Mouse (Mus musculus) layer of hippocampus, postnatal 14 days (tissue): ENCODE results near the gene Lrmda. TPM values are rescaled to one million over a fixed set of nuclear protein-coding genes. Genes with fewer than 3 reads are reported as not detected.
A peak's percentile ranks its signal among the peaks of the same experiment; 100 is the strongest.

ENCODE experiments used
- DNase-seq, 2 experiments: peaks; one replicate each; pipeline ENCODE4 v3.0.0; 2021 to 2022; ENCODE audit warnings: low spot score in 2 of 2, mixed read lengths in 1 of 2
- total RNA-seq, 2 experiments: library from RNA; stranded (reverse); gene quantifications; 2 replicates each; pipeline ENCODE4 v1.2.3; 2021

Lrmda gene
- total RNA-seq, 2 experiments from 2014 or later, result 0.95 TPM; not detected in 1

DNA sequence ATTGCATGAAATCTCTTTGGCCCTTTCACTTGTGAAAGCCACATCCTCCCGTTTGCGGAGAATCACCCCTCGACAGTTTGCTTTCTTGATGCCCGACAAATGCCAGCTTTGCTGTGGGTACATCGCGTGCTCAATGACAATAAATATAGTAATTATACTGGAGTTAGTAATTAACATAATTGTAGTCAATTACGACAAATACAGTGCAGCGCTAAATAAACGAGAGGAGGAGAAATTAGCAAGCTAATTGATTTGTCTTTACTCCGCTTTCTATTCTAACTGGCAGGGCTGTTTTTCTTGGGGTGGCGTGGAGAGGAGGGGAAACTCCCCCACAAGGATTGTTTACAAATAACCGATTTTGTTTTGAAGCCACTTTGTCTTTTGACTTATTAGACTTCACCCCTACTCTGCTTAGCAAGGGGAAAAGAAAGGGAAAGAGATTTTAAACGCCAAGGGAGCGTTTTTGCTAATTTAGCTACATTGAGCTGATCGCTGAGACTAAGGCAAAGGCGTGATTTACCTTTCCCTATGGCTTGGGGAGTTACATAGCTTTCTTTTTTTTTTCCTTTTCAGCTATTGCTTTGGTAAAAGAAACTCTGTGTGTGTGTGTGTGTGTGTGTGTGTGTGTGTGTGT, 18.1 kb downstream of the Lrmda start:
- DNase-seq, result no peak

DNA sequence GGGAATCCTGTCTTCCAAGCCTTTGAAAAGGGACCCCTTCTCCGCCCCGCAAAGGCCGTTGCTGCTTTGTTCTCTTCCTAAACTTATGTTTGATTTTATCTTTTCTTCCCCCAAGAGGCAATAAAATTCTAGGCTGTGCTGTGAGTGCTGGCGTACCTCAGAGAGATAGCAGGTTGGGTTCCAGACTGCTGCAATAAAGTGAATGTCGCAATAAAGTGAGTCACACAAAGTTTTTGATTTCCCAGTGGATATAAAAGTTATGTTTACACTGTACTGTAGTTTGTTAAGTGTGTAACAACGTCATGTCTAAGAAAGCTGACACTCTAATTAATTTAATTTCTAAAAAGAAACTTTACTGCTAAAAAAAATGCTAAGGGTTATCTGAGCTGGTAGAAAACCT, 22.6 kb downstream of the Lrmda start:
- DNase-seq, result no peak

DNA sequence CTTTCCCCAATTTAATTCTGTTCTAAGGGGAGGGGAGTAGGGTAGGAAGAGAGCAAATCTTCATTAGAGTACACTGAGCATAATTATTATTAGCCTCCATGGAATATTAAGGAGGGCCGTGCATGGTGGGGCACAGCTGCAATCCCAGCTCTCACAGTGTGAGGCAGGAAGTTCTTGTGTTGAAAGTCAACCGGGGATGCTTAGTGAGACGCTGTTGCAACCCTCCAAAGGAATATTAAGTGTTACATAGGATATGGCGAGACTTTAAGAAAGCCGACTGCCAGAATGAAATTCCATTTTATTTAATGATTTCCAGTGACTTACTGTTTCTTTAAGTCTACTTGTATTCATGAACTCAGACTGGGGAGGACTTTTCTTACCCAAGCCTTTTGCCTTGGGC, 23.9 kb downstream of the Lrmda start:
- DNase-seq, result no peak

DNA sequence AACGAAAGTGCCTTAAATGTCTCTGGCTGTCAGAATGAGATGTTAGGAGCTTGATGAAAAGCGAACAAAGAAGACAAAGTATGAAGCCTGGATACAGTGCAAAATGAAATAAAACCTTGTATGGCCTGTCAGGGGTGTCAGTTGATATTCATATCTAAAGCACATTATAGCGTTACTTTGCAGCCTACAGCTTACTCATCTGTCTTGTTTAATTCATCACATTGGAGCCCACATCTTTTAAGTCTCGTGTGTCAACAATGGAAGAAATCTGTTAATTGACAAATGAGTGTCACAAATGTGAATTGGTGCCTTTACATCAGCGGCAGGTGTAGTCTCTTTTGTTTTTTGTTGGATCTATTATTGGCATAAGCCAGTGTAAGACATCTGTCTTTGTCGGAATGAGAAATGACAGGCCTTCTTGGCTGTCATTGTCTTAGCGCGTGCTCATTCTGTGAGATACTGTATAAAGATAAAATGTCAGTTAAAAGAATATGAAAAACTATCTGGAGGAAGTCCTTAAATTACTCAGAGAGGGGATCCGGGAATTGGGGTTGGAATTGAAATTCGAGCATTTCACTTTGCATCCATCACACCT, 26.8 kb downstream of the Lrmda start:
- no peak for DNase-seq

DNA sequence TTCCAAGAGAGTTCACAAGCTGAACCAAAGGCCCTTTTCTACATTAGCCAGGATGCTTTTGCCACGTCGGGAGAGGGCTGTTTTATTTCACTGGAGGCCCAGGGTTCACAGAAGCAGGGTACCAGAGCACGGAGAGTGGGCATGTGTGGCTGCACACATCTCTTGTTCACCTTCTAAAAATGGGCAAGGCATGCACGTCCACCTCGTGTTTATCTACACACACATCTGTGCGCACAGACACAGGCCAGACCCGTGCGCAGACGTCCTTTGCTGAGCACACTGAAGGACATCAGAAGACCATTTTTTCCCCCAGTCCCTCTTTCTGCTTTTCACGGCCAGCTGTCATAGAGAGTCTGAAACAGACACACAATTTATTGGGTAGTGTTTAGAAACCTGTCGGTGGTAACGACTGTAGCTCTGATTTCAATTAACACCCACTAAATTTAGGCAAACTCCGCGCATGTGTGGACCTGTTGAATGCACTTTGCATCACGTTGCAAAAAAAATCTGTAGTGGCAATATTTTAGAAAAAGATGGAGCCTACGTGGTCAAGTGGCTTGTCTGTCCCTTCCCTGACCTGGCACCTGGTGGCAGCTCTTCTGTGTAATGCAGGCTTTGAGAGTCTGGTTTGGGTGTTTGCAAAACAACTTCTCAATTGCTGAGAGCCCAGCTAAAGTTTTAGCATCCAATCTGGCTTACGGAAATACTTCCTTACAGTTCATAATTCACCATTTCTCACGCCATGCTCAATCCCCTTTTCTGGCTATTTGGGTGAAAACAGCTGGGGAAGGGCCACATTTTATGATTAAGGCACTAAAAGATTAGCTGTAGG, 28.8 kb downstream of the Lrmda start:
- no peak for DNase-seq

DNA sequence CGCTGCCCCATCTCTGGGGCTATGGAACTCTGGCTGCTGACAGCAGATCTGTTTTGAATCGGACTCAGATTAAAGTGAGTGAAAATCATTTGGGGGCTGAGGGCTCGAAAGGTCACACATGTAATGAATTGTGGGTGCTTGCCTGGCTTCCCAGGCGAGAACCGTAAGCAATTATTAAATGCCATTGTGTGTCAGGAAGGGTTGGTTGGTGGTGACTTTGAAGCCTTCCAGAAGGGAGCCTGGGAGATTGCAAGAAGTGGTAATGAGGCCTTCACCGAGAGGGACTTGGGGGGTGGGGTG, 29.3 kb downstream of the Lrmda start:
- no peak for DNase-seq

DNA sequence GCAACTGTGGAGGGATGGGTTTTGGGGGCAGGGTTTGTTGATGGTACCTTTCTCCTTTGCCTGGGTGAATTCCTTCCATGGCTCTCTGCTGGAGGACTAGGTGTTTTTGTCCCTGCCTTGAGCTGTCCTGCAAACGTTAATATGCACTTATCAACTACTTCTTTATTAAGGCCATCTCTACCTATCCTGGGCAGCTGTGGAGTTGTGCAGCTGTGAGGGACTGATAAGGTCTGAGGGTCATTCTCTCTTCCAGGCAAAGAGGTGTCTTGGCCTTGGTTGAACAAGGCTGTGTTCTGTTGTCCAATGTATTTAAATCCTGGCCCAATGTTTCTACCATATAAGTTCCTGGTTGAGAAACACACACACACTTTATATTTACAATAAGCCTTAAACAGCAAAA, 29.8 kb downstream of the Lrmda start:
- DNase-seq, result no peak

DNA sequence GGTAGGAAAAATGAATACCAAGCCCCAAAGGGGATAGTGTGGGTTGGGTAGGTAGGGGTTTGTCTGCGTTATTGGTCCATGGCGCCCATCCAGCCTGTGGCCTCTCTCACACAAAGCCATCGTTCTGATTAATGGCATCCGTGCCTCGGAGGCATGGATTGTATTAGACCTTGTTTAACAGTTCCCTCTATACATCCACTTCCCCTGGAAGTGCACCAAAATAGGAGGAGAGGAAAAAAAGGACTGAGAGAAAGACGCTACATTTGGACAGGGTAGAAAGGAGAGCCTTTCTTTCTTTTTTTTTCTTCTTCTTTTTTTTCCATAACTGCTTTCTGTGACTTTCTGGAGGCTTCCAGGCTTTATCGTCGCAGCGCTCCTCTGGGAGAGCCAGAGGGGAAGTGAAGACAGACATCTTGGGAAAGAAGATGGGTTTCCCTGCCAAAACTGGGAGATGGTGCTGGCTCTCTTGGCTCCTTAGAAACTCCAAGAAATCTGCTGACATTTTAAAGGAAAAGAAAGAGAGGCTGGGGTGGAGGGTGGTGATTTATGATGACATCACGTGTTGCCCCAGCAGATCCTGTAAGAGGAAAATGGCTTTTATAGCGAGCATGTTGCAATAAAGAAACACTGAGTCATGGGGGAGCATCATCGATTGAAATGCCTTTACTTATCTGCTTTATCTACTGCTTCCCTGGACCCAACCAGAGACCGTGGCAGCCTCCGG, 32.6 kb downstream of the Lrmda start:
- DNase-seq, result no peak

DNA sequence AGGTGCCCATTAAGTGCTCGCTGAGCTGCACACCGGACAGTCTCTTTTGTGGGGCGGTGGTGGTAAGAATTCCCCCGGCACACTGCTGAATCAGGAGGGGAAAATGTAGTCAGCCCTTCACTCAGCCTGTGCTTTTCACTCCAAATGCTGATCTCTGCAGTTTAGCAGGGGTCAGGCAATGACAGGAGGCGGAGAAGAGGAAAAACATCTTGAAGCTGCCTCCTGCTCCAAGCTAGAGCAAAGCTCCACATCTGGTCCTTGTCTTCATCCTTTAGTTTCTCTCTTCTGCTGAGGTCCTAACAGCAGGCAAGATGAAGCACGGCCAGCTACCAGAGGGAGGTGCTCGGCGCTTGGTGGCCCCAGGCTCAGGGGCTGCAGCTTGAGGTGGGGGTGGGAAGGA, 36.1 kb downstream of the Lrmda start:
- DNase-seq, result no peak

DNA sequence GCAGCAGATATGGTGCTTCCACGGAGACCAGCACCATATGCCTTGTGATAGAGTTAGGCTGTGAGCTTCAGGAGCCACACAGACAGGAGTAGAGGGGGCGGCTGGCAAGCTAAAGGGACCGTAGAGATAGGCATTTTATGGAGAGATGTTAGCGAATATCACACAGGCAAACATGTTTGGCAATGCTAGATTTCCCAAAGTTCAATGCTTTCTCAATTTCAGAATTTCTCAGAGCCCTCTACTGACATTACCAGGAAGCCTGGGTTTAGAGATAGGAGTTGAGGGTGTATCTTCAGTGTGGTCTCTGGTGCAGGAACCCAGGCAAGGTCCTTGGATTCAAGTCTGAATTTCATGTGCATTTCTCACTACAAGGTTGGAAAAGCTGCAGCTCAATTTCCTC, 36.7 kb downstream of the Lrmda start:
- no peak for DNase-seq

DNA sequence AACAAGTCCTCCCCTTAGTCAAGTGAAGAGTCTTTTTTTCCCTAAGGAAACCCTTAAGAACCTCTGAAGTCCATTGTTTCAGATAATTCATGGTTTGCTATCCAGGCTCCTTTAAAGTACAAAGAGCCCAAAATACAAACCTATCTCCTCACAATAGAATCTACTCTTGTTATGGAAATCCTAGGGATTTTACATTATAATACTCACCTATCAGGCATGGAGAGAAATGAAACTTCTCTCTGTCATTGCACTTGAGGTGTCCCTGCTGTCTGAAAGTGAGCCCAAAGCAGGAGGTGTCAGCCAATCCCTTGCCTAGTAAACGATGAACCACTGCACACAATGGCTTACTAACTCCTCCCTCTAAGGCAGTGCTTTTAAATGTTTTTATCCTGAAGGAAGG, 39.2 kb downstream of the Lrmda start:
- DNase-seq, result no peak

DNA sequence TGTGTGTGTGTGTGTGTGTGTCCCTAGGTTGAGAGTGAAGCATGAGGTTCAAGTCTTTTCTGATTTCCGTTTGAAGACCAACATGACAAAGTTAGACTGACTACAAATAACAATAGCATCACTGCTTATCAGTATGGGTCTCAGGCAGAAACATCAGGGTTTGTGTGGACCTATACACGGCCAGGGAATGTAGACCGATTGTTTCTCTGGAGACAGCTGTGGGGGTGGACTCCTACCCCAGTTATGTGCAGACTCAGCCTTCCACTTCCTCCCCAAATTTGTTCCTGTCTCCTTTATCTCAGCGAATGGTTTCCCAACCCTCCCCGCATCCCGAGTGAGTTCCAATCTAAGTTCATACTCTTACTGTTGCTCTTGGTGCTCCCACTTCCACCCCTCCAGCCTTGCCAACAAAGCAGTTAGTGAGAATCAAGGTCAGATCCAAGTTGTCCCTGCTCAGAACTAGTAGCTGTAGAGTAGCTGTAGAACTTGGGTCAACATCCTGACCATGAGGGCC, 39.9 kb downstream of the Lrmda start:
- DNase-seq, result no peak

DNA sequence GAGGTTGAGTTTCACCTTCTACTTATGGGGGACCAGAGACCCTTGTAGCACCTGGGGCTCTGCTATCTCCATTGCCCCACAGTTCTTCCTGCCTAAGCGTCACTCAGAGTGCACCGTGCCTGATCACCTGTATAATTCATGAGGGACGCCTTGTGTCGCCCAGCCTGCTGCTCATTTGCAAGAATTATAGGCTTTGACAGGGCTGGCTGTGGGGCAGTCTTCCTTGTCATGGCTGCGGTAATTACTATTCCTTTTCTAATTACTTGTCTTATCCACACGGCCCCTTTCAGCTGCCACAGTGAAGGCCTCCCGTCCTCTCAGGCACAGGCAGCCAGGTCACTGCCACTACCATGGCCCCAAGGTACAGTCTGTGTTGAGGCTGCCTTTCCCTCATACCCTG, 41.3 kb downstream of the Lrmda start:
- DNase-seq, result no peak

DNA sequence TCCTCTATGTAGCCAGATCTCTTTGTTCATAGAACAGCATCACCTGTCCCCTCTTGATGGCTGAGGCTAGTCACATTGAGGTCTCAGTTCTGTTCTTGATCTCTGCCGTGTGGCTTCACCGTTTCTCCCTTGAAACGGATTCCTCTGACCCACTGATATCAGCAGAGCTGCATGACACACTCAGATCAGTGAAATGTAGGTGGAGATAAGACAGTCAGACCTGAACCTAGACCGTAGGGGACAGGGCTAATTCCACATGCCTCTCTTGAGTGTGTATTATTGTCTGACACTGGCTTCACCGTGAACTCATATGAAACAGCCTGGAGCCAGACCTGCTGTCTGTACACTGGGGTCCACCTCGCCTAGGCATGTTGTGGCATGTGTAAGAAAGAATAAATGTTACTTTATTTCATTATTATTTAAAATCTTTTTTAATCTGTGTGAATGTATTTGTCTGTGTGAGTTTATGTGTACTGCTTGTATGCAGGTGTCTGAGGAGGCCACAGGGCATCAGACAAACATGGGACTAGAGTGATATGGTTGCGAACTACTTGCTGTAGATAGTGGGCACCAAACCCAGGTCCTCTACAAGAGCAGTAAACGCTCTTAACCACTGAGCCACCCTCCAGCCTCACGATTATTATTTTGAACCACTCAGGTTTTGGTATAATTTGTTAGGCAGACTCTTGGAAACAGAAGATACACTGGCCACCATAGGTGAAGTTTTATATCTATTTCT, 42.8 kb downstream of the Lrmda start:
- DNase-seq, result no peak

DNA sequence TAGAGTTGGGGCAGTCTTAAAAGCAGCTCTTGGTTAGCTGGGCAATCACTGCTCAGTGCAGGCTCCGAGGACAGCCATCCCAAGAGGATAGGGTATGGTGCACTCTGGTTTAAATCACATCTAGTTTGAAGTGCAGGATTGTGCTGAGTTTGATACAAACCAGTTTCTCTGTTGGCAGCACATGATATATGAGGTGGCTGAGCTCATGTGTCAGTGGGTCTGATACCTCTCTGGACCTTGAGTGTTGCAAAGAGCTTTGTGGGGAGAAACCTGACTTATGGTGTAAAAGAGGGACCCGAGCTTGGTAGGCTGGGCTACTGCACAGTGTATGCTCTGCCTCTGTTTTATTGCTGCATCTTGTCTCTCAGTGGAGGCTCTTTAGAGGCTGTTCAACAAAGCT, 49.7 kb downstream of the Lrmda start:
- no peak for DNase-seq

DNA sequence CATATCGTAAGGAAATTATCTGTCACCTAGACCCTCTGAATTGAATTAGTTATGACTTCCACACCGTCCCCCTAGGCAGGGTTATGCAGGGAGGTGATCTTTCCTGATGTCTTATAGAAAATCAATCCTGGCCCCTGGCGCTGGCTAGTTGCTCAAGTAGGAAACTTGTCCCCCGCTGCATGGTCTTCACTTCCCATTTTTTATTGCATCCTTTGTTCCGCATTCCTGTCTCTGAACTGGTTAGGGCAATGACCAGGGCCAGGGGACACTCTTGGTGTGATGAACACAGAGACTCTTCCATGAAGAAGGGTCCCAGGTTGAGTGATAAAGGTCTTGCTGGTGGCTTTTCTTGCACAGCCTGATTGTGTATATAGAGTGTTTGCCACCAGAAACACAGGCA, 53.9 kb downstream of the Lrmda start:
- no peak for DNase-seq

DNA sequence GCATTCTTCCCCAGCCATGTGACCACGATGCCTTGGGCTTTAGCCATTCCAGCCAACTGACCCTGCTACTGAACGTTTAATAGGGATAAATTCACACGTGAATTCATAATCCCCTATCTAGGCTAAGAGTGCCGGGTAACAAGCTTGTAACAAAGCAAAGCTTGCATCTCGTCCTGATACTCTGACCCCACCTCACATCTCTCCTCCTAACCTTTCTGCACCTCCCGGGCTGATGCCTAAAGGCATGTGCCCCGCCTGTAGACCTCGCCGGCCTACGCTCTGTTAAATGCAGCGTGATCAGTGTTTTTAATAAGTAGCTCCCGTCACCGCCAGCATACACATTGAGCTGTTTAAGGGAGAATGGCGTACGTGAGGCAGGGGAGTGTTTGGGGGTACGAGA, 54.7 kb downstream of the Lrmda start:
- no peak for DNase-seq

DNA sequence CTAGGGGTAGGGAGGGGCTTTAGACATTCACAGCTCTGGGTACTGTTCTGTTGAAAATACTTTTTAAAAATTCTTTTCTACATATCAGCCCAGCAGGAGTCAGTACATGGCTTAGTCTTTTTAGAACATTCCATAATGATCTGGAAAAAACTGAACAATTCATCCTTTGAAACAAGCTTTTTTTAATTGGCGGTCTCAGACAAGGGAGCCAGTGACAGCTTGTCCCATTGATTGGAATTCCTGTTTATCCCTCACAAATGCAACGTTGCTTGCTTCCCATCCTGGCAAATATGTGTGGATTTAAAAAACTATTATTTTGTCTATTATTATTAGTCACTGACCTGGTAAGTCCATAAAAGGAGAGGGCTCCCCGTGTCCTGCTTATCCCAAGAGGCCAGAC, 64.4 kb downstream of the Lrmda start:
- DNase-seq, result peak in 1 of 2 experiments; percentile 32

DNA sequence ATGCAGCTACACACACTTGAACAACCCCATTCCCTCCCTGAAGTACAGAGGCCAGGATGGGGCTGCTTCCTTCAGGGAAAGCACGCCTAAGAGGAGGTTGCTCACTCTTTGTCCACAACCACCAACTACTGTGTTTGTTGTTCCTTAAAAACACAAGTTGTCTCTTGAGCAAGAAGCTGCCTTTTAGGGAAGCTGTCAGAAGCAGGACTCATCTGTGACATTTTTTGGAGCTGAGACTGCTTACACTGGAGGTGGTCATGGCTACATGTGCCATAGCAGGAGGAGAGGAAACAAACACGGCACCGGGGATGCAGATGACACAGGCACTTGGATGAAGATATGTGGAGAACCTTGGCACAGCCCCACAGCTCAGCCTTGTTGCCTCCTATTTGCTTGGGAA, 65.9 kb downstream of the Lrmda start:
- DNase-seq, result no peak

DNA sequence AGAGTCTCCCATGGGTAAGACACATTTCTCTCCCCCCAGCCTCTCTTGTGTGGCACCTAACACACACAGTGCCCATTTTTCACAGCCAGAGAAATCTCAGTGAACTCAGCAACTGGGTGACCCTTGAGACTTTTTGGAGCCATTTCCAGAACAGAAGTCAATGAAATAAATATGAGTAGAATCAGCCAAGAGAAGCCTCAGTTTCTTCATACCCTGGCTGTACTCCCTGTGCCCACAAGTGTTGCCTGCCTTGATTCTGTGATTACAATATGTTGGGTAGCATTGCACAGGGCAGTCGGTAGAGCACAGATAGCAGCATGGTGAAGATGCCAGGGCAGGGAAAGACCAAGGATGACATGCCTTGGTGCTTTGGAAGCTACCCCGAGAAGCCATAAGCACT, 69.1 kb downstream of the Lrmda start:
- DNase-seq, result no peak

DNA sequence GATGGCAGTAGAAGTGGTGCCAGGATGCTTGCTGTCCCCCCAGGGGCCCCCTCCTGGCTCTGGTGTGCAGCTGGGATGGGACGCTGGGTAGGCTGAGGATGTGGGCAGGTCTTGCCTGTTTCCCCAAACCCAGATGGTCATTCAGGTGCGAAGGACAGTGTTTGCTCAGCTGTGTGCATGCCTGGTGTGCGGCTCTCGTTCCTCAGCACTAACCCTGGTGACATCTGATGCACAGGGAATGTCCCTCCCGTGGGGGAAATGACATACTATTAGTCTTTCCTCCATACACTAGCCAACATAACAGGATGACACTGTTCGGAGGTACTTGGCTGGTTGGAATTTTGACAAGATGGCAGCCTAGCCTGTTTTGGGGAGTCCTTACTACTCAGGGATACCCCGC, 69.8 kb downstream of the Lrmda start:
- no peak for DNase-seq
